Mouse (Mus musculus) testis, adult 2 months (tissue): ENCODE data around the gene Kdsr. TPM values are rescaled to one million over a fixed set of nuclear protein-coding genes. Genes with fewer than 3 reads are reported as not detected.
A peak's percentile ranks its signal among the peaks of the same experiment; 100 is the strongest.

ENCODE experiments used
- H3K27ac ChIP-seq: fragments of 200-500 bp; 2 replicates; pipeline ENCODE4 v1.5.1; 2012; ENCODE audit warnings: low read depth, low read length; ENCODE audit not compliant: control insufficient read depth, insufficient read depth
- H3K27me3 ChIP-seq: fragments of 200-500 bp; 2 replicates; pipeline ENCODE4 v1.6.1; 2012; ENCODE audit warnings: mild to moderate bottlenecking, low read length, moderate library complexity; ENCODE audit not compliant: control insufficient read depth, insufficient read depth
- H3K36me3 ChIP-seq: fragments of 200-500 bp; 2 replicates; pipeline ENCODE4 v1.6.1; 2012; ENCODE audit warnings: mild to moderate bottlenecking, low read length; ENCODE audit not compliant: control insufficient read depth, insufficient read depth
- H3K4me1 ChIP-seq: fragments of 200-500 bp; 2 replicates; pipeline ENCODE4 v1.6.1; 2012; ENCODE audit warnings: low read length; ENCODE audit not compliant: control insufficient read depth, insufficient read depth
- H3K4me3 ChIP-seq: fragments of 200-500 bp; 2 replicates; pipeline ENCODE4 v1.5.1; 2012; ENCODE audit warnings: low read depth, mild to moderate bottlenecking, low read length, moderate library complexity, mixed read lengths; ENCODE audit not compliant: control insufficient read depth
- CTCF ChIP-seq: fragments of 200-500 bp; IDR thresholded peaks from 2 replicates; pipeline ENCODE4 v1.5.1; 2012; ENCODE audit warnings: low read depth, mild to moderate bottlenecking, inconsistent platforms, low read length, moderate library complexity; ENCODE audit not compliant: control insufficient read depth, insufficient read depth, insufficient replicate concordance
- POLR2A ChIP-seq: fragments of 200-500 bp; IDR thresholded peaks from 2 replicates; pipeline ENCODE4 v1.6.1; 2012; ENCODE audit warnings: low read depth, mild to moderate bottlenecking, inconsistent platforms, low read length, moderate library complexity; ENCODE audit not compliant: control insufficient read depth
- polyA plus RNA-seq: library from polyadenylated mRNA; depleted of rRNA; stranded (reverse); fragments of >200 nt; gene quantifications from 2 replicates; pipeline ENCODE4 v1.2.3, GENCODE M21; 2012

Kdsr gene
- polyA plus RNA-seq, 1 experiment, result 1.5 TPM

DNA sequence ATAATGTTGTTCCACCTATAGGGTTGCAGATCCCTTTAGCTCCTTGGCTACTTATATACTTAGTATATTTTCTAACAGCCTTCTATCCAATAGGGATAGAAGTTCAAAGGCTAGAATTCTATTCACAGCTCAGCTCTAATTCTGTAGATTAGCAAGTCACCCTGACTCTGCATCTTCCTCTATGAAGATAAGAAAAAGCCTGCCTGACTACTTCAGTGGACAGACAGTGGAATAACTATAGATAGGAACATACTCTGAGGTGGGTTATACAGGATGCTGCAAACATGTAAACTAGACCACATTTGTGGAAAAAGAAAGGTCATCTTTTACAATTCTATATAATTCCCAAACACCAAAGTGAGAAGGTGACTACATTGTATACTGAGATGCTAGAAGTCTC is 66.9 kb downstream of the Kdsr start:
- TF ChIP-seq POLR2A, result no peak
- TF ChIP-seq CTCF, result no peak
- Histone ChIP-seq H3K36me3 (no peaks in the 10 kb centered on the region), H3K4me1 (no peaks in the 10 kb centered on the region), H3K4me3 (no peak overlapping the region), H3K27ac (no peak overlapping the region), H3K27me3 (no peaks in the 10 kb centered on the region)

DNA sequence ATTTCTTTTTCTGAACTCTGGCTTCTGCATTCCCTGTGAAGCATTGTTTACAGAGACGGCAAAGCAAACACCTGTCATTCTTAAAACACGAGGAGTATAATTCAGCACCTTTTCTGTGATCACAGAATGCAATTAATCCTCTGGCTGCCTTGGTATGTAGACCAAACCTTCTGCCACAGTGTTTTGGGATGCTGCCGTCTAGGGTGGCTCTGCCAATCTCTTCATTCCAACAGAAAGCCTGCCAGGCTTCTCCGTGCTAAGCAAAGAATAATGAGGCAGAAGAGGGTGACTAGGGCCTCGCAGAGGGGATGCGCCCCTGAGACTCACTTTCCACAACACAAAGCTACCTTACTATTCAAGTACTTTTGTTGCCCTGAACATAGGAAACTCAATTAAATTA is 68.6 kb downstream of the Kdsr start:
- TF ChIP-seq CTCF, result no peak
- no peak for TF ChIP-seq POLR2A
- Histone ChIP-seq H3K36me3 (no peaks in the 10 kb centered on the region), H3K4me3 (no peak overlapping the region), H3K27me3 (no peaks in the 10 kb centered on the region), H3K27ac (no peak overlapping the region), H3K4me1 (peaks cover 4% of the 10 kb centered on the region)

DNA sequence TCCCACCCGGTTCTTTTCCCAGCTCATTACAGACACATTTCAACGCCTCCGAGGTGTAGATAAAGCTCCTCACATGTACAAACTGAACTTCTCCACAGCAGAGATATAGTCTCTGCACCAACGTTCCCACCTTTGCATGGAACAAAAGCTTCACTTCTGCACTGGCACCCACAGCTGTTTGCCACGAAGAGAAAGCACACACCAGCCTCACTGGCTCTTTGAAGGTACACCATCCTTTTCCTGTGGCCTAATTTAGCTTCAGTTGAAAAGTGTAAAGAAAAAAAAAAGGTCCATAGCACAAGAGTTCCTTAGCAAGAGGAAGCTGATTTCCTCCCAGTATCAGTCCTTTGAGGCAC is 71.4 kb downstream of the Kdsr start:
- no peaks in the 10 kb centered on the region for H3K27me3 ChIP-seq
- TF ChIP-seq CTCF, result no peak
- TF ChIP-seq POLR2A, result no peak
- H3K36me3 ChIP-seq, result no peaks in the 10 kb centered on the region
- H3K4me3 ChIP-seq, result no peak overlapping the region
- H3K27ac ChIP-seq, result no peak overlapping the region
- H3K4me1 ChIP-seq, result peaks cover 4% of the 10 kb centered on the region

DNA sequence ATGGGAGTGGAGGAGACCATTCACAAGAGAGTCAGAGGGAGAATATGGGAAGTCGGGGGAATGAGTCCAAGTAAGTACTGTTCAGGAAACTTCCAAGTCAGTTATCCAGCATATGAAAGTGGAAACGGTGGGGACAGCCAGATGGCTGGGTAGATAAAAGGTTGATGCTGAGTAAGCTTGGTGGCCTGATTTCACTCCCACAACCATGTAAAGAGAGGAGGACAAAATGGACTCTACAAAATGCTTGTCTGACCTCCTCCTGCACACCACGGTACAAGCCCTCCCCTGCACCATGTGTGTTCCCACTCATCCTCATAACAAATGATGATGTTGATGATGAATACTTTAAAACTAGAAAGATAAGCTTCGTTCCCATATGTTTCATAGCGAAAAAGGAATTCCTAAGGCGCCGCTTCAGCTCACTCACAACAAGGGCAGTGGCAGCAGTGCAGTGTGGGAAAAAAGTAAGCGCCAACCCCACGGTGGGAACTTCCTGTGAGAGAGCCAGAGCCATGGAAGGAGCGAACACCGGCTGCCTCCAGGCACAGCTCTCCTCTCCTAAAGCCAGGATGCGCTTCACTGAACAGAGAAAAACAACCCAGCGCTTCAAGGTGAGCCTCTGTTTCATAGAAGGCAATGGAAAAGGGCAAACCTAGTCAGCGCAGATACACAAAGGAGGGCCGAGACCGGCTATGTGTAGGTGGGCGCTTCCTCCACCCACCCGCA is 71.9 kb downstream of the Kdsr start:
- Histone ChIP-seq H3K27ac (no peak overlapping the region), H3K4me3 (peak overlapping the region; percentile 28), H3K27me3 (no peaks in the 10 kb centered on the region), H3K36me3 (no peaks in the 10 kb centered on the region), H3K4me1 (peaks cover 4% of the 10 kb centered on the region)
- TF ChIP-seq POLR2A, result no peak
- TF ChIP-seq CTCF, result no peak

DNA sequence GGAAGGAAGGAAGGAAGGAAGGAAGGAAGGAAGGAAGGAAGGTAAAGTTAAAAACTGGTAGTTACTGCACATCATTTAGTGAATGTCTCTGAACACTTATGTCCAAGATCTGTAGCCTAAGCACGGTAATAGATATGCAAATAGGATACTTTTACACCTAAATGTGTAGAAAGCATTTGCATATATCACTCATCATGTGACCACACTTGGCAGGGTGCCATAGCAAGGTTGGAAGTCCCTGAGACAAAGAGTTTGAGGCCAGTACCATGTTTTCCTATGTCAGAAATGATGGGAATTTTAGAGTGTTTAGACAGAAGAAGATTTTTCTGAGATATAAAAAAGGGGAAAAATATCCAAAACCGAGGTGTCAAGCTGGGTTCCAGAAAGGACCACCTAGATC is 73.8 kb downstream of the Kdsr start:
- H3K36me3 ChIP-seq, result no peaks in the 10 kb centered on the region
- H3K4me1 ChIP-seq, result peaks cover 4% of the 10 kb centered on the region
- H3K4me3 ChIP-seq, result no peak overlapping the region
- no peak overlapping the region for H3K27ac ChIP-seq
- H3K27me3 ChIP-seq, result no peaks in the 10 kb centered on the region
- TF ChIP-seq POLR2A, result no peak
- no peak for TF ChIP-seq CTCF

DNA sequence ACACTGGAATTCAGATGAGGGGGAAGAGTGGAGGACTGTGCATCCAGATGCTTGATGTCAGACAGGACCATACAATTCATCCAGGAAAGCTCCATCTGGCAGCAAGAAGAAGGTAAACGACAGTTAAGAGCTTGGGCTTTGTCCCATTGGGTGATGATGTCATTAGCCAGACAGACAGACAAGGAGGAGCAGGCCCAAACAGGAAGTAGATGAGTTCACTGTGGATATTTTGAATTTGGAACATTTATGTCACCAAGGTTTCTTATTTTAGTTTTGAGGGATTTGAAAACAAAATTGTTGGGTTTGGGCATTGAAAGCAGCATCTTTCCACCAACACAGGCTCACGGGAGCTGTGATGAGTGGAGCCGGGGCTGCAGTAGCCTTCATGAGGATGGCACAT is 75.0 kb downstream of the Kdsr start:
- Histone ChIP-seq H3K4me1 (peaks cover 4% of the 10 kb centered on the region), H3K4me3 (no peak overlapping the region), H3K36me3 (no peaks in the 10 kb centered on the region), H3K27ac (no peak overlapping the region), H3K27me3 (no peaks in the 10 kb centered on the region)
- TF ChIP-seq POLR2A, result no peak
- no peak for TF ChIP-seq CTCF

DNA sequence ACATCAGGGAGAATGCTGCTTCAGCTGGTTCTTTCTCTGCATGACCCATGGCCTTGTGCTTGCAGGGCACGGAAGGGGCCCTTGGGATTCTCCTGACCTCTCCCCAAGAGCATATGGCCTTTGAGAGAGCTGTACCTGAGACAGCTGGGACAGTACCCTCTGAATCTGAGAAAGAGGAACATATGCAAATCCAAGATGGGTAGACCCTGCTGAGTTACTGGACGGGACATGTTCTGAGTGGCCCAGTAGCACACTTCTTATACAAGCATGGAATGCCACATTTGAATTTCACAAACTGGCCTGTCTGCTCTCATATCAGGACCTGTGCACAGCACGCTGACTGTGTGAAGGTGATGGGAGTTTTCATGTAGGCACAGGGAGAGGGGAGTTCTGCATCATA is 76.7 kb downstream of the Kdsr start:
- Histone ChIP-seq H3K27me3 (no peaks in the 10 kb centered on the region), H3K4me3 (no peak overlapping the region), H3K27ac (no peak overlapping the region), H3K36me3 (no peaks in the 10 kb centered on the region), H3K4me1 (peaks cover 4% of the 10 kb centered on the region)
- TF ChIP-seq POLR2A (no peak), CTCF (no peak)
